Mouse (Mus musculus): ENCODE measurements at regions not wholly inside any gene's neighbourhood (a gene's known extent, or its start where the extent isn't known, plus 50 kb on each side); places are given as distances from the start of the nearest gene placed in this dataset.
A peak's percentile ranks its signal among the peaks of the same experiment; 100 is the strongest.

DNA sequence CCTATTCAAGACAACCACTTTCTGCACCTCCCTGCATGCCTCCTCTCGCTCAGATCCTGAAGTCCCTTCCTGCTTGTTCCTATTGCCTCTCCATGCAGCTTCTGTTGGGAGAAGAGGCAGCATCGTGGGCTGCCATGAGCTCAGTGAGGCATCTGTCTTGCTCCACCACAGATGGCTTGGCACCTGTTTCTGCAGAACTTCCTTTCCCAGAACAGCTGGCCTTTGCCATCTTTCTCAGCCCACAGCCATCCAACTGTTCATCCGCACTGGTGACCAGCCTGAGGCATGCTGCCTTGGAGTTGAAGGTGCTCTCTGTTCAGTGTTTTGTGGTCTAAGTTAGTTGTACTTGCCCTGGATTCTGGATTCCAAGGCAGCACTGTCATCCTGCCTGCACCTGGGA, 312.5 kb downstream of the Cmpk2 start:
- no peak for DNase-seq (ENCODE audit: low spot score)

DNA sequence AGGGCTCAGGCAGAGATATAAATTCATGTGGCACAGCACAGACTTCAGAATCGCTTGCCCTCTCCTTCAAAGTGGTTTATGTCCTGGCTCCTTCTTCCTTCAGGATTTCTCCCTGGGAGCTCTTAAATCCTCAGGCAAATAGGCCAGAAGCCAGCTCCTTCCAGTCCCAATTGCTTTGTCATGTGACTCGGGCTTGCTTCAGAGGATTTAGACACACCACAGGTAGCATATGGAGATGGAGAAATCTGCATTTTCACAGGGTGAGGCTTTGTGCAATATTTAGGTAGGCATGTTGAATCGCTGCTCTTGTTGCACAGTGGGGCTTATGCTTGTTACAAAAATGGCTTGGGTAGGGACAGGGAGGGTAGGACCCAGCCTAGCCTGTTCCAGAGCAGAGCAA, 309.8 kb downstream of the Cmpk2 start:
- no peak for DNase-seq (ENCODE audit: low spot score)

DNA sequence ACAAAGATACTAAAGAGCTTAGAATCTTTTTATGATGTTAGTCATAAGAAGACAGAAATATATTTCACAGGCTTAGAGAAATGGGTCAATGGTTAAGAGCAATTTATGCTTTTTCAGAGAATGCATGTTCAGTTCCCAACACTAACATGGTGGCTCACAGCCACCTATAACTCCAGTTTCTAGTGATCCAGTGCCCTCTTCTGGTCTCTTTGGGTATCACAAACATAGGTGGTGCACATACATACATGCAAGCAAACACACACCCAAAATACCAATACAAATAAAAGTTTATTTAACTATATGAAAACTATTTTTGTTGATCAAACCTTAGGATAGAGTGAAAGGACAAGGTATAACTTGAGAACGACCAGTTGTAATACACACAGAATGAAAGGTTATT, 308.0 kb downstream of the Cmpk2 start:
- no peak for DNase-seq (ENCODE audit: low spot score)

DNA sequence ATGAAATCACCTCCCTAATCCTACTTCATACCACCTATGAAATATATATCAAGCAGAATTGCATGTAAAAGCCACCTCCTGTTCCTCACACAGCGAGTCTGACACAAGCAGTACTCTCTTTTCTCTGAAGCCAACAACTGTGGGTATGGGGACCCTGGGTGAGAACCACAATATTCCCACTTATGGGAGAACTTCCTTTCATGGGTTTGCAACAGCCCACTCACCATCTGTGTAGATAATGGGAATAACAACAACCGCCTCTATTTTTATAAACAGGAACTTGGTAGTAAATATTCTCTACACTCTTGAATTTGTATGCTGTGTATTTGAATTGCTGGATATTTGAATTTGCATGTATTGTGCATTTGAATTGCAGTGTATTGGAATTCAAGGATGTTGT, 305.0 kb downstream of the Cmpk2 start:
- DNase-seq (ENCODE audit: low spot score), result no peak

DNA sequence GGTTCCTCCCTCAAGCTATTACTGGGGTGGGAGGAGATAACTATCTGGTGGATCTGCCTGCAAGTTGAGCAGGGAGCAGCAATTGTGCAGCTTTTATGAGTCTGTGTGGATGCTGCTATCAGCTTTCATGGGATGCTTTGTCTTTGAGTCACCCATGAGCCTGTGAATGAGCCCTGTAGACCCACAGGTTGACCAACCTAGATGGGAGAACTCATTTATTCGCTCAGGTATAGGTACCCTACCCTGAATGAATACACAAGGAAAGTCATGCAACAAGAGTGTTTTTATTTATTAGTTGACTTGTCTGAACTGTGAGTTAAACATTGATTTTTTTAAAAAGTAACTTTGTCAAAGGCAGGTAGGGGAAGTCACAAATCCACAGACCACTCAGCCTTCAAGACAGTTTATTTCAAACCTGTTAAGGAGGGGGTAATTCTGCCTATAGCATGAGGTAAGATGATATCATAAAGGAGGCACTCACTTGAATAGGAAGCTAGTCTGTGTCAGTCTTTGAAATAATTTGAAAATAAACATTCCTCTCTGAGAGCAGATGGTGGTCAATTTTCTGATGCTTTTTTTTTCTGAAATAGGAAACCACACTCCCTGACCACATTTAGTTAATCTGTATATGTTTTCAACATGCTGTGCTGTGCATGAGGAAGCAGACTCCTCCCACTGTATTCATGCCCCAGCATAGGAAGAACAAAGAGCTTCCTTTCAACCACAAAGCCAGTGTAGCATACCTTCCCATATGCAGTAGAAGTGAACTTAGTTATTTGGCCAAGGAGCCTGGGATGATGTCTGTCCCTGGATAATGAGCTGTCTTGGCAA, 302.0 kb downstream of the Cmpk2 start:
- no peak for DNase-seq (ENCODE audit: low spot score)

DNA sequence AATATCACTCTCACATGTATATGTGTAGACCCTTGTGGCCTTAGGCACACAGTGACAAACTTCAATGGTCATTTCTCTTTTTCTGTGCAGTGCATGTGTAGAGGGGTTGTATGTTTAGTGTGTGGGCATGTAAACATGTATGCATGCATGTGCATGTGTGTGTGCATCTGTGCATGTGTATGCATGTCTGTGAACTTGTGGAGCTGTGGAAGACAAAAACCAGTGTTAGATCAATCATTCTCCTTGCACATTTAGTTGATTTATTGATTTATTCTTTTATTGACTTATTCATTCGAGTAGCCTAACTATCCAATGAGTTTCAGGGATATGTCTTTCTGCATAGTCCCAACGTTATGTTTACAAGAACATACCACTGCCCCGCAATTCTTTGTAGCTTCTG, 298.5 kb downstream of the Cmpk2 start:
- DNase-seq (ENCODE audit: low spot score), result no peak

DNA sequence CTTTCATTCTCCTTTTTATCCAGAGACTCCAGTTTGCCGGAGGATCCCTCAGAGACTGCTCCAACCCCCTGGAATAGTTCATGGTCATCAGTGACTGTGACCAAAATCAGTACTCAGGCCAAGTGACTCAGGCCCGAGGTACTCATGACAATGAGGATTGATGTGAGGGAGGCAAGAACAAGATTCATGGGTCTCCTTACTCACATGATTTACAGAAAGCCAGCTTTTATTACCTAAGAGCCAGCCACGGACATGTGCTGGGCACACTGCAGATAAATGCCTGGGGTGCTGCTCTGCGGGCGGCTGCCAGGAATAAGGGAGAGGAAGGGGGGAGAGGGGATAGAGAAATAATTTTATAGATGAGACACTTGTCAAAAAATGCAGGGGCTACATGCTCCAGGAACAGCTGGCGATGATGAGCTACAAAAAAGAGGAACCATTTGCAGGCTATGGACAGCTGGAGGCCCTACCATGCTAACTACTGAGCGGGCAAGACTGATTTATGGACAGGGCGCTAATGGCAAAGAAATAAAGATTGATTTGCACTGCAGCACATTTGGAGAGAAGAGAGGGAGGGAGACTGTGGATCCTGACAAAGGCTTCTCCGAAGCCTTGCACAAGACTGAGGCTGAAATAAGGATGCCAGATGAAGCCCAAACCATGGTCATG, 289.8 kb downstream of the Cmpk2 start:
- no peak for DNase-seq (ENCODE audit: low spot score)

DNA sequence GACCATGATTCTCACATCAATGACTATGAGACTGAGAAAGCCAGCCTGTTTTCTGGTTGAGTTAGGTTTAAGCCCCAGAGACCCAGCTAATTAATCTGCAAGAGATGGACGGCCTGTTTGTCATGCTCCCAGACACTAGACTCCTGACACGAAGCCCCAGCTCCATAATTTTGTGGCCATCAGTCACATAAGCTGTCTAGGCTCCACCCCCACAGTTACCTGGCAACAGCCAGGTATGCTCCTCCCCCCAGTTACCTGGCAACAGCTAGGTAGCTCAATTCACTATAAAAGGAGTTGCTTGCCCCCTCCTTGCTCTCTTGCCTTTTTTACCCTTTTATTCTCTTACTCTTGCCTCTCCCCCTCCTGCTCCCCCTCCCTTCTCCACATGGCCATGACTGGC, 287.3 kb downstream of the Cmpk2 start:
- peak; percentile 18 for DNase-seq (ENCODE audit: low spot score)

DNA sequence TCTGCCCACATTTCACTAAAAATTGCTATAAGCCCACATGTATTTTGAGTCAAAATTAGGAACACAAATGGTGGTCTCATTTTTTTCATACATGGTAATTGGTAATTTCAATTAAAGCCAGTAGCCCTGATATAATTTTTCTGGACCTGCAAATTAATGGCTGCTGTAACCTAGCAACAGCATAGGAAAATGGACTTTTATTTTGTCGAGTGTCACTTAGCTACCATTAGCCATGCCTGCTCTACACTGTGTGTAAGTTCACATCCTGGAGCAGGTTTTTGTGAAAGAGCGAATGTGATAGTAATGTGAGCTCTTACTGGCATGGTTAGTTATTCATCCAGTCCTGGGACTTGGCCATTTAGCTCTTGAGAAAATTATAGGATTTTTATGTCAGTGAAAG, 285.6 kb downstream of the Cmpk2 start:
- DNase-seq (ENCODE audit: low spot score), result peak; percentile 52

DNA sequence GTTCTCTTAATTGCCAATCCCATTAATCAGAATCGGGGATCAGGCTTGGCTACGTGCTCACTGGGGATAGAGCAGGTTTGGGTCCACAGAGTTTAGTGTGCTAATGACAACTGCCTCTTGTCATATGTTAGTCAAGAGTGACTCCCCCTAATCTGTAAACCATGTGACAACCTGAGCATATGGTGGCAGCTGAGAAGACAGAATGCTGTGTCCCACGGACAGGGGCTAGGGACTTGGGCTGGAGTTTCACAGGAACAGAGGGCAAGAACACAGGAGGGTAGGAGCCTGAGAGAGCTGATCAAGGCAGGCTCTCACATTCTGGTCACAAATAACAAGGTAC, 265.5 kb downstream of the Cmpk2 start:
- peak; percentile 72 for DNase-seq (ENCODE audit: low spot score)

DNA sequence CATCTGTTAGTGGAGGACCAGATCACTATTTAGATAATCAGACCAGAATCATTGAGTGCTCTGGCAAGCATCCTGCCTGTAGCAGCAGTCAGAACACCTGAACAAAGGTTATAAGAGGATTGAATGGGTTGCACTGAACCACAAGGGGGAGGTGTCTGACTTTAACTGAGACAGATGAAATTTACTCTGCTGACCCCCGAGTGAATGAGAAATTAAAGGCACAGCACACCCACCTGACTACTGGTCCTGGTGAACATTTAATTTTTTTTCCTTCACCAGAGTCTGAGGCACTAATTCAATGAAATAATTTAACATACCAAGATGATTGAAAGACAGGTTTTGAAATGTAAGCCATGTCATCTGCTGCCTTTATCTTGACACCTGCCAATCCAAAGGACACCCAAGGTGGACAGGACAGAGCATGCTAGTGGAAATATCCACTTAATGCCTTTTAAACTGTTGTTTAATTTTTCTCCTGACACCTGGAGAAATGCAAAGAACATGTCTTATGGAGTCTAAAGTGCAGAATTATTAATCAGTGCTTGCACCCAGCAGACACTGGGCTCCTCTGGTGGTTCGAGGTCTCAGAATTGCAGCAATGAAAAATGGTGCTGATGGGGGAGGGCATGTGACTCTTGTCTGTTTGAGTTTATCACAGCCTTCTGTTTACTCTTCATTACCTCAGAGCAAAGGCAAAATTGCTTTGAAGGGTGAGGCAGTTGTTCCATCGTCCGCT, 265.0 kb downstream of the Cmpk2 start:
- peak; percentile 80 for DNase-seq (ENCODE audit: low spot score)

DNA sequence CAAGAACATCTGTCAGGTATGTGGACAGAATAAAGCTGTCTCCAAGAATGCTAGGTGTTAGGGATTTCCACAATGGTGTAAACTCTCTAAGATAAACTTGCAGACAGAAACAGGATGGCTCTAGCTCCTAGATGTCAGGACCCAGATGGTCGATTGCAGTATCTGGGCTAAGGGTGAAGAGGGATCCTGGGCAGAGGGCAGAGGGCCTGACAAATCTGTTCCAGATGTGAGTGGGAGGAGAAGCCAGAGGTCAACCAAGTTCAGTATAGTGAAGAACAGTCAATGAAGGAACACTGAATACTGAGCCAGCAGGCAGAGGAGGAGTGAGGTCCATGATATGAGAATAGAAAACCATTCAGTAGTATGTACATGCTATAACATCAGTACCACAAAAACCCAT, 254.4 kb downstream of the Cmpk2 start:
- no peak for DNase-seq (ENCODE audit: low spot score)

DNA sequence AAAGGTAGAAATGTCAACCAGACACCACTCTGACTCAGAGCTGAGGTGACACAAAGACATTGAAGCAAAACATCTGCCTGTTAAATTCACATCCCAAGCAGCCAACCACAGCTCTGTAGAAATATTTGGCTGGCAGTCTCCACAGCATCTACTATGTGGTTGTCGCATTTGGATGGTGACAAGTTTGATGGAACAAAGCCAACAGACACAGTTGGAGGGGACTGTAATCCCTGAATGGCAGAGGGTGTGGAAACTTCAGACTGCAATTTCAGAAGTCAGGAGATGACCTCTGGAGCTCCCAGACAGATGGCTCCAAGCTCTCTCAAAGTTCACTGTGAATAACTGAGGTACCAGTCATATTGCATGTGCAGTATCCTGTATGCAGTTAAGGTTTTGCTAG, 229.8 kb downstream of the Cmpk2 start:
- DNase-seq (ENCODE audit: low spot score), result no peak

DNA sequence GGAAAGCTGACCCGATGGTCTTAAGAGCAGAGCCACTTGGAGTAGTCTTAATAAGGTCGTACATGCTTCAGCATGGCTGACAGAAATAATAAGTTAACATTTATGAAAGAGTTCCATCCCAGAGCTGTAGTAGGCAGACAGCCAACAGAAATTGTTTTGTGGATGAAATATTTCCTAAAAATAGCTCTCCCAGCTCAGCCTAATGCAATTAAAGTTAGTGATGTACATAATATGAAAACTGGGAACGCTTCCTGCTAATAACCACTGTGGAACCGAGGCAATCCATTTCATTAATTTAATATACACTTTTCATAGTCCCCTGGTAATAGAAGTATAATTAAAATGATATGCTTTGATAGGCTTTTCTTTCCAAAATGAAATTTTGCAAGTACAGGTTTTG, 219.0 kb downstream of the Cmpk2 start:
- DNase-seq (ENCODE audit: low spot score), result no peak

DNA sequence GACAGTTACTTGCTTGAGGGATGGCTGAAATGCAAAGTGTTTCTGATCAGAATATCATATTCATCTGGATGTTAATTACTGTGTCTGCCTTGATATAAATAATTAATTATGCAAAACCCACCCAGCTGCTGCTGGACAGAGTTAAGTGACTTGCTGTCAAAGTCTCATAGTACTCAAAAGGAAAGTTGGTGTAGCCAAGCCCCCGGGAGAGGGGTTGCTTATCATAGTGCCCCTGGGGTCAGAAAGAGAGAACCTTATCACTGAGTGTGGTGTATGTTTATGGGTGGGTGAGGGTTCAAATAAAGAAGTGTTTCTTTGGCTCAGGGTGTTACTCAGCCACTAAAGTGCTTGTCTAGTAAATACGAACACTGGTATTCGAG, 211.6 kb downstream of the Cmpk2 start:
- DNase-seq (ENCODE audit: low spot score), result peak; percentile 19

DNA sequence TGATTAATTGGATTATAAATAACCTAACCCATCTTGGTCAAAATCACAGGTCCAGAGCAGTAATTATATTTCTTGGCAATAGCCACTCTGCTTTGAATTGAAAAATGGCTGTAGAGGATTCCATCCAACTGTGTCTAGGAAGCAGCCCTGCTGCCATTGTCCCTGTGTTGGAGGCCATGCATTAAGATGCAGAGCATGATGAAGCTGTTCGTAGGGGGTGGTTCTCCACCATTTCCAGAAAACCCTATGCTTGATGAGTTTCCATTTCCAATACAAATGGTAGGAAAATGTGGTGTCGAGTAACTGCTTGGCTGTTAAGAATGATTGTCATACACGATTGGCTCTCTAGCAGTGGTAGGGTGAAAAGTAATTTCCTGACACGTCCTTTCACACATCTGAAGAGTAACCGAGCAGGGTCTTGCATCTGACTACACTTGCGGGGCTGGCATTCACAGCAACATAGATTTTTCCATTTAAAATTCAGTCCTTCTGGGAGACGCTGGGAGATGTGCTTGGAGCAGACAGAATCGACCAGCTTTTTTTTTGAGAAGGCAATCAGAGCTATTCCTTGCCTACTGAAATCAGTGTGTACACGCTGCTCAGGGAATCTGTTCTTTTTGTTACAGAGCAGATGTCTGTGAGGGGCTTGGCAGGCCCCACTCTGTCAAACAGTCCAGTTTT, 211.0 kb downstream of the Cmpk2 start:
- no peak for DNase-seq (ENCODE audit: low spot score)

DNA sequence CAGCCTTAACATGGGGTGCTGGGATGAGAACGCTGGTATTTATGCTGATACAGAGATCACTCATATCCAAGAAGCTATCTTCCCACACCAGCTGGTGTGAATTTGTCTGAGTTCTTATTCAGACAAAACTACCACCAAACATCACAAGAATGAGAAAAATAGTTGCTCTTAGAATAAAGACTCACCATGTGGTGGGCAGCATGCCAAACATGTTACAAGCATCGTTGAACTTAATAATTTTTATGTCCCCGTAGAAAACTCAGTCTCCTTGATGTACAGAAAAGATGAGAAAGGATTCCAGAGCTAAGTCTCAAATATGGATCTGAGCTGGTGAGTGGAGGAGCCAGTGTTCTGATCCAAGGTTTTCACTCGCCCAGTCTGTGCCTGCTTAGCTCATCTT, 196.5 kb downstream of the Cmpk2 start:
- no peak for DNase-seq (ENCODE audit: low spot score)

DNA sequence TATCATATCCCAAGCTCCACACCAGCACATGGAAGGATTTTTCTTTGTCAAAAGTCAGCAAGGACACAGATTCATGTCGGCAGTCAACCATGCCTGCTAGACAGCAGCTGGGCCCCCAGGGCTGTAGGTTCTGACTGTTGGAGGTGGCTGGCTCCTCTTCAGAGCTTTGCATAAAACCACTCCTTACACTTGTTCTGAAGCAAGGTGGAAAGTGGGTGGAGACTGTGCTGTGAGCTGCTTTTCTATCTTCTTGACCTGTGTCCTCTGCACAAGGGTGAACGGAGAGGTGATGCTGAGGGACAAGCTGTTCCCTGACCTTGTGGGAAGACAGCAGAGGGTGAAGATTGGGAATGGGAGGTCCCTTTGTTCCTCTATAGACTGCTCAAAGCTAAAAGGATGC, 185.2 kb downstream of the Cmpk2 start:
- no peak for DNase-seq (ENCODE audit: low spot score)

DNA sequence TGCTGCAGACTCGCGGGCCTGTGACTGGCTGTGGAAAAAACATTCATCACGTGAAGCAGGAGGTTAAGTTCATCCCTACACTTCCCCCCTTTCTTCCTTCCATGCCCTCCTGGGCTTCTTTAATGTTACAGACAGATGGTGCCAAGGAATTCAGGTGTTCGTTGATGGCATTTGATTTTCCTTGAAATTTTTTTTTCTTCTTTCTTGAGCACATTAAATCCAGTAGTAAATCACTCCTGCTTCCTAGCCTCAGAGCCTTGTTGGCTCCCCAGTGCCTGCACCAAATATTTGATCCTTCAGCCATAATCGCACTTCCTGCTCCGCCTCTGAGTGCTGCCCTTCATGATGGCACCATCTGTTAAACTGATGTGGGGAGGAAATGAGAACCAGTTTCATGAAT, 184.8 kb downstream of the Cmpk2 start:
- DNase-seq (ENCODE audit: low spot score), result no peak

DNA sequence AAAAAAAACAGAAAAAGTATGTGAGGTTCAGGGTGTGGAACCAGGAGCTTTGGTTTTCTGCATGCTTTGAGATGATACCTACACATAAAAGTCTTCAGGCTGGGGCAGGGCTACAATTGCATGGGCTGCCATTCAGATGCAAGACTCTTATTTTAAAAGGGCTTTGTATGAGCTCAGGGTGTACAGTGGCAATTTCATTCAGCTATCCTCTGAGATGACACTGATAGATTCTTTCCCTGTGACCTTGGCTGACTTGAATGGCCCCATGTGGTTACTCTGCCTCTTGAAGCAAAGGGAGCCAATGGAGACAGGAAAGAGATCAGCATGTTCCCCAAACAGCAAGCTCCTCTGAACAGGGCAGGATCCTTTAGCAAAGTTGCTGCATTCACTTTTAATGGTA, 177.1 kb downstream of the Cmpk2 start:
- no peak for DNase-seq (ENCODE audit: low spot score)

DNA sequence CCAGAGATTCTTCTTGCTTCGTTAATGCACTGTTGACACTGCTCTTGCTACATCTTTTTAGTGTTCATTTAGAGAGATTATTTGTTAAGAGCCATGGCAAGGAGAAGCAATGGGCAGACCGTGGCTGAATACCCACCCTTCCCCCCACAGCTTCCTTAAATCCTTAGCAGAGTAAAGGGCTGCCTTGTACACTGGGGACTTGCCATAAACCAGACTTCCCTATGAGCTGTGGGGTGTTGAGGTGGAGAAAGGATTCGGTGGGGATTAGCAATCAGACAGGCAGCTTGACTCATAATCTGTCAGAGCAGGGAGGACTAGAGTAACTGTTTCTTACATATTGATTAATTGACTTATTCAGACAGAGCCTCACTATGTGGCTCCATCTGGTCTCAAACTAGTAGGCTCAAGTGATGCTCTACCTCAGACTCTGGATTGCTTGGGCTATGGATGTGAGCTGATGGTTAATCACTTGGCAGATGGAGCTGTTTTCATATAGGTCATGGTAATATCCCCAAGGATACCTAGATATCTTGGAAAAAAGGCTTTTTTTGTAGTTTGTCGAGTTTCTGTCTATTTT, 166.7 kb downstream of the Cmpk2 start:
- peak; percentile 37 for DNase-seq (ENCODE audit: low spot score)

DNA sequence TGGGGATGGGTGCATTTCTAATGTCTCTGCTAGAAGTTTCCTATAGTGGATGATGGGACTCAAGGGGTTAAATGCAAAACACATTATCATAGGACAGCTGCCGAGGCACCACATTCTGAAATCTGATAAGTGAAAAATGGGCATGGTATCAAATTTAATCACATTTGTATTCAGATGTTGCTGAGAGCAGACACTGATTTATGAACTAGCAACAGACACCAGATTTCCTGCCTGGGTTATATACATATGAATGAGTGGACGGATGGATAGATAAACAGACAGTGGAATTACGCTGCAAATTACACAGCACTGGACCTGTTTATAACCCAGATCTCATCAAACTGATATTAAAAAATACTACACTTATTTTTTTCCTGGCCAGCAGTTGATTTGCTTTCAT, 166.2 kb downstream of the Cmpk2 start:
- DNase-seq (ENCODE audit: low spot score), result peak; percentile 13

DNA sequence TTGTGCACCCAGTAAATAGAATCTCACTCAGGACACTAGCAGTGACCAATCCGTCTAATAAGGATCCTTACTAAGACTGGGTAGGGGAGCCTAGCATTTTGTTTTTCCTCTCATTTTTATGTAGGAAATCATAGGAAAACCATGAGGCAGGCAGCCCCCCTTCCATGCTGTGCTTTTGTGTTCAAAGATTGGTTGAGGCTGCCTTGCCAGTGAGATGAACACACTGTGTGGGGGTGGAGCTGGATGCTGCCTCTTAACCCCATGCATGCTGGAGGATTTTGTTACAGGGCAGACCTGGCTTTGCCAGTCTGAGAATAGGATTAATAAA, 162.8 kb downstream of the Cmpk2 start:
- peak; percentile 69 for DNase-seq (ENCODE audit: low spot score)
